Mouse (Mus musculus): ENCODE data around the gene Me3. TPM values are rescaled to one million over a fixed set of nuclear protein-coding genes. Genes with fewer than 3 reads are reported as not detected.

Gene Me3
- polyA plus RNA-seq, 1 experiment from 2014 or later: 9.0 TPM

GRCm38 (mm10) chr7:89891856-89892255, 259.7 kb downstream of the Me3 start:
- no peaks in the 10 kb centered on the region for H3K4me1 ChIP-seq
- H3K27ac ChIP-seq: no peak overlapping the region
- H3K4me2 ChIP-seq: no peak overlapping the region
- H3K9ac ChIP-seq: no peak overlapping the region
- no peak overlapping the region for H3K4me3 ChIP-seq
- no peaks in the 10 kb centered on the region for H3K36me3 ChIP-seq (replicated peaks)
- H3K9me3 ChIP-seq: no peaks in the 10 kb centered on the region
- no peaks in the 10 kb centered on the region for H3K27me3 ChIP-seq (replicated peaks)
- WGBS: 27% methylated on average over 4 of the region's 4 CpGs
- no peak for ATAC-seq (replicated peaks)

- Histone ChIP-seq H3K36me3 (replicated peaks) (no peaks in the 10 kb centered on the region), H3K4me2 (peak overlapping the region; percentile 42), H3K4me3 (no peak overlapping the region), H3K9me3 (no peaks in the 10 kb centered on the region), H3K27me3 (replicated peaks) (no peaks in the 10 kb centered on the region), H3K4me1 (peaks cover 10% of the 10 kb centered on the region), H3K9ac (no peak overlapping the region), H3K27ac (no peak overlapping the region)
- peak; percentile 43; the same call in 1 of the 2 replicates for ATAC-seq (replicated peaks)
- WGBS: 79% methylated on average over 8 of the region's 8 CpGs
These were observed 270.8 kb downstream of the Me3 start for GRCm38 (mm10) chr7:89903007-89903406.

GRCm38 (mm10) chr7:89903442-89904343, 271.5 kb downstream of the Me3 start, which contains the start of gene Ccdc81:
Ccdc81 (minus strand) TSS chr7:89903629.
- no peak within 1 kb of the TSS for H3K27ac ChIP-seq

More at GRCm38 (mm10) chr7:89903442-89904343, 271.5 kb downstream of the Me3 start, which contains the start of gene Ccdc81:
- H3K9ac ChIP-seq: no peak within 1 kb of the TSS
- H3K36me3 ChIP-seq (replicated peaks): no peaks in the 10 kb centered on the region
- 20% methylated on average over 22 of the region's 22 CpGs for WGBS
- H3K9me3 ChIP-seq: no peaks in the 10 kb centered on the region
- no peaks in the 10 kb centered on the region for H3K27me3 ChIP-seq (replicated peaks)
- no peak within 1 kb of the TSS for H3K4me3 ChIP-seq
- ATAC-seq (replicated peaks): peak; percentile 90
- H3K4me2 ChIP-seq: peak within 1 kb of the TSS; percentile 42
- peaks cover 10% of the 10 kb centered on the region for H3K4me1 ChIP-seq

Other genes starting within 250 kb of the Me3 start
- 28.0 and 32.8 TPM in 2 replicates for gene Tmem135, start 228.2 kb upstream of the Me3 start, polyA plus RNA-seq (2015; fragmentation: Nextera tagmentation; extraction: Ambion mirVana)
- 1.6 and 1.7 TPM in 2 replicates for gene Fzd4, start 228.0 kb upstream of the Me3 start, polyA plus RNA-seq (2015; fragmentation: Nextera tagmentation; extraction: Ambion mirVana)
- 12.0 and 12.6 TPM in 2 replicates for gene Prss23, start 105.2 kb upstream of the Me3 start, polyA plus RNA-seq (2015; fragmentation: Nextera tagmentation; extraction: Ambion mirVana)

All from midbrain, embryonic 15.5 days (tissue).